Mouse (Mus musculus) heart, adult 2 months (tissue): ENCODE data around the gene Casr.

Source experiments
- CTCF ChIP-seq: fragments of 200-600 bp; IDR thresholded peaks from 2 replicates; pipeline ENCODE4 v1.8.1; 2022; ENCODE audit warnings: antibody characterized with exemption, mild to moderate bottlenecking, moderate library complexity
- EP300 ChIP-seq: fragments of 200-500 bp; IDR thresholded peaks from 2 replicates; pipeline ENCODE4 v1.6.1; 2011; ENCODE audit warnings: low read depth, low read length, control low read depth; ENCODE audit not compliant: insufficient read depth
- POLR2A ChIP-seq: fragments of 200-500 bp; IDR thresholded peaks from 2 replicates; pipeline ENCODE4 v1.6.1; 2011; ENCODE audit warnings: mild to moderate bottlenecking, low read depth, low read length, control low read depth; ENCODE audit not compliant: insufficient read depth

DNA sequence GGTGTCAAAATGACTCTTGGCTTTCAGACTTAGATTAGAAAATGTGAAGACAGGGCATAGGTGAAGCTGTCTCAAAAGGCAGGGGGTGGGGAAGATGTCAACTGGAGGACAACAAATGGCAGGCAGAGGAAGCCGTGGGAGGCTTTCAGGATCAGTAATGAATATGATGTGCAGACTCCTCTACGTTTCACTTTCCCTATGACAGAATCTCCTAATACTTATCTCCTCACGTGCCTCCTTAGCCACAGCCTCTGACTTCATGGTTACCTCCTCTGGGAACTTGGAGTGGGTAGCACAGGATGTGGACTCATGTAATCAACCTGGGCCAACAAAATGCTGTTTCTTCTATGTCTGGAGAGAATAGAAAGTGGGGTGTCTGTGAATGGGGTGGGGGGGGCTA, 40.7 kb upstream of the Casr start:
- TF ChIP-seq POLR2A (no peak), CTCF (no peak), EP300 (no peak)
